Mouse (Mus musculus) limb, embryonic 15.5 days (tissue): ENCODE data around the gene Cttnbp2nl. TPM values are rescaled to one million over a fixed set of nuclear protein-coding genes. Genes with fewer than 3 reads are reported as not detected.

ENCODE experiments used
- ATAC-seq: fragments of 200-750 bp; cut with Nextera tagmentation; 2 replicates; pipeline ENCODE4 v1.8.0; 2017; ENCODE audit warnings: low read depth, moderate TSS enrichment; ENCODE audit not compliant: insufficient number of reproducible peaks, low FRiP score, low TSS enrichment
- H3K27ac ChIP-seq: fragments of 300-500 bp; sonication (generic); 2 replicates; pipeline ENCODE4 v1.5.1; 2015; ENCODE audit warnings: moderate library complexity, mild to moderate bottlenecking, inconsistent platforms
- H3K27me3 ChIP-seq: fragments of 300-500 bp; sonication (generic); 2 replicates; pipeline ENCODE4 v1.6.1; 2015; ENCODE audit warnings: inconsistent platforms
- H3K36me3 ChIP-seq: fragments of 300-500 bp; sonication (generic); 2 replicates; pipeline ENCODE4 v1.6.1; 2015; ENCODE audit warnings: inconsistent platforms
- H3K4me1 ChIP-seq: fragments of 300-500 bp; sonication (generic); 2 replicates; pipeline ENCODE4 v1.6.1; 2015; ENCODE audit warnings: inconsistent platforms
- H3K4me2 ChIP-seq: fragments of 300-500 bp; sonication (generic); 2 replicates; pipeline ENCODE4 v1.6.1; 2015; ENCODE audit warnings: mild to moderate bottlenecking, inconsistent platforms
- H3K4me3 ChIP-seq: fragments of 300-500 bp; sonication (generic); 2 replicates; pipeline ENCODE4 v1.5.1; 2015; ENCODE audit warnings: mild to moderate bottlenecking, inconsistent platforms
- H3K9ac ChIP-seq: fragments of 300-500 bp; sonication (generic); 2 replicates; pipeline ENCODE4 v1.6.1; 2015; ENCODE audit warnings: inconsistent platforms
- H3K9me3 ChIP-seq: fragments of 300-500 bp; sonication (generic); 2 replicates; pipeline ENCODE4 v1.6.1; 2016; ENCODE audit warnings: inconsistent platforms
- WGBS: fragments of 180-500 bp; shearing (Covaris S2); methylation state at CpG from one replicate; pipeline ENCODE4 v1.1.7; 2015; 5-methylcytosine and 5-hydroxymethylcytosine counted together
- polyA plus RNA-seq: library from polyadenylated mRNA; unstranded; fragments of >200 nt; fragmentation: Nextera tagmentation; extraction: Ambion mirVana; gene quantifications from 2 replicates; pipeline ENCODE4 v1.2.1, GENCODE M21; 2015

Gene Cttnbp2nl
- polyA plus RNA-seq, 1 experiment from 2014 or later = 28.1 TPM

- Histone ChIP-seq H3K4me2 (no peak overlapping the region), H3K36me3 (no peaks in the 10 kb centered on the region), H3K9ac (no peak overlapping the region), H3K27ac (no peak overlapping the region), H3K4me3 (no peak overlapping the region), H3K27me3 (no peaks in the 10 kb centered on the region), H3K4me1 (0 out of 2 replicates have a peak, but pooled peaks cover 3% of the 10 kb centered on the region), H3K9me3 (no peaks in the 10 kb centered on the region)
- no peak for ATAC-seq
- WGBS = 25% methylated on average over 7 of the region's 7 CpGs
These were observed 25.4 kb upstream of the Cttnbp2nl start for GRCm38 (mm10) chr3:105078231-105078826.

GRCm38 (mm10) chr3:105075796-105076195 is 22.9 kb upstream of the Cttnbp2nl start:
- Histone ChIP-seq H3K36me3 (no peaks in the 10 kb centered on the region), H3K27ac (no peak overlapping the region), H3K9ac (no peak overlapping the region), H3K9me3 (no peaks in the 10 kb centered on the region), H3K4me1 (peaks cover 5% of the 10 kb centered on the region; the same call in 1 of the 2 replicates), H3K27me3 (no peaks in the 10 kb centered on the region), H3K4me3 (no peak overlapping the region), H3K4me2 (no peak overlapping the region)
- WGBS = 86% methylated on average over 5 of the region's 5 CpGs
- ATAC-seq = no peak

GRCm38 (mm10) chr3:105072536-105072935 is 19.6 kb upstream of the Cttnbp2nl start:
- Histone ChIP-seq H3K4me1 (peaks cover 7% of the 10 kb centered on the region; the same call in 1 of the 2 replicates), H3K4me3 (no peak overlapping the region), H3K27ac (no peak overlapping the region), H3K9me3 (no peaks in the 10 kb centered on the region), H3K36me3 (no peaks in the 10 kb centered on the region), H3K4me2 (no peak overlapping the region), H3K27me3 (no peaks in the 10 kb centered on the region), H3K9ac (no peak overlapping the region)
- 91% methylated on average over 10 of the region's 10 CpGs for WGBS
- no peak for ATAC-seq

- H3K9me3 ChIP-seq = no peaks in the 10 kb centered on the region
- no peaks in the 10 kb centered on the region for H3K27me3 ChIP-seq
- ATAC-seq = no peak
- no peak overlapping the region for H3K4me3 ChIP-seq
- WGBS = 91% methylated on average over 5 of the region's 5 CpGs
- H3K4me2 ChIP-seq = no peak overlapping the region
- no peak overlapping the region for H3K27ac ChIP-seq
- peaks cover 7% of the 10 kb centered on the region; the same call in 1 of the 2 replicates for H3K4me1 ChIP-seq
- H3K36me3 ChIP-seq = no peaks in the 10 kb centered on the region
- H3K9ac ChIP-seq = no peak overlapping the region
These were observed 18.3 kb upstream of the Cttnbp2nl start for GRCm38 (mm10) chr3:105071251-105071650.

GRCm38 (mm10) chr3:105070553-105070952 is 17.6 kb upstream of the Cttnbp2nl start:
- WGBS = 35% methylated on average over 8 of the region's 8 CpGs
- ATAC-seq = no peak
- H3K27me3 ChIP-seq = no peaks in the 10 kb centered on the region
- H3K4me2 ChIP-seq = peak overlapping the region; percentile 6; the same call in 1 of the 2 replicates
- H3K36me3 ChIP-seq = no peaks in the 10 kb centered on the region
- H3K9me3 ChIP-seq = no peaks in the 10 kb centered on the region
- H3K4me1 ChIP-seq = peaks cover 7% of the 10 kb centered on the region; the same call in 1 of the 2 replicates
- no peak overlapping the region for H3K9ac ChIP-seq
- H3K27ac ChIP-seq = no peak overlapping the region
- no peak overlapping the region for H3K4me3 ChIP-seq

- Histone ChIP-seq H3K4me3 (no peak within 1 kb of the TSS), H3K27me3 (no peaks in the 10 kb centered on the region), H3K4me2 (no peak within 1 kb of the TSS), H3K9me3 (no peaks in the 10 kb centered on the region), H3K4me1 (peaks cover 9% of the 10 kb centered on the region; the same call in 1 of the 2 replicates), H3K9ac (no peak within 1 kb of the TSS), H3K36me3 (no peaks in the 10 kb centered on the region), H3K27ac (no peak within 1 kb of the TSS)
- ATAC-seq = no peak
- 74% methylated on average over 10 of the region's 10 CpGs for WGBS
These were observed 13.6 kb upstream of the Cttnbp2nl start, which contains the start of gene 4930564D02Rik for GRCm38 (mm10) chr3:105066544-105066943. TSS of gene 4930564D02Rik (plus strand) at chr3:105066844.

- Histone ChIP-seq H3K36me3 (no peaks in the 10 kb centered on the region), H3K9me3 (no peaks in the 10 kb centered on the region), H3K9ac (no peak overlapping the region), H3K4me1 (peaks cover 15% of the 10 kb centered on the region), H3K4me3 (no peak overlapping the region), H3K27ac (no peak overlapping the region), H3K4me2 (no peak overlapping the region), H3K27me3 (no peaks in the 10 kb centered on the region)
- WGBS = 84% methylated on average over 9 of the region's 9 CpGs
- ATAC-seq = no peak
These were observed 9.7 kb upstream of the Cttnbp2nl start for GRCm38 (mm10) chr3:105062676-105063075.

GRCm38 (mm10) chr3:105061991-105062390 is 9.0 kb upstream of the Cttnbp2nl start:
- Histone ChIP-seq H3K27ac (no peak overlapping the region; the same call in 1 of the 2 replicates), H3K9ac (no peak overlapping the region), H3K36me3 (no peaks in the 10 kb centered on the region), H3K4me2 (no peak overlapping the region), H3K4me3 (no peak overlapping the region), H3K27me3 (no peaks in the 10 kb centered on the region), H3K9me3 (no peaks in the 10 kb centered on the region), H3K4me1 (peaks cover 15% of the 10 kb centered on the region)
- WGBS = 39% methylated on average over 1 of the region's 1 CpGs
- no peak for ATAC-seq

- ATAC-seq = no peak
- H3K27ac ChIP-seq = peak overlapping the region; percentile 54; the same call in 1 of the 2 replicates
These were observed 8.6 kb upstream of the Cttnbp2nl start for GRCm38 (mm10) chr3:105061496-105061895.

GRCm38 (mm10) chr3:105060992-105061391 is 8.0 kb upstream of the Cttnbp2nl start:
- ATAC-seq = peak; percentile 26; the same call in 1 of the 2 replicates
- Histone ChIP-seq H3K27ac (peak overlapping the region; percentile 63), H3K4me1 (peaks cover 15% of the 10 kb centered on the region), H3K36me3 (no peaks in the 10 kb centered on the region), H3K9me3 (no peaks in the 10 kb centered on the region), H3K27me3 (no peaks in the 10 kb centered on the region), H3K4me2 (no peak overlapping the region), H3K4me3 (no peak overlapping the region), H3K9ac (no peak overlapping the region)
- WGBS = 23% methylated on average over 6 of the region's 6 CpGs

More at GRCm38 (mm10) chr3:105061496-105061895, 8.6 kb upstream of the Cttnbp2nl start:
- no peaks in the 10 kb centered on the region for H3K36me3 ChIP-seq
- WGBS = 60% methylated on average over 3 of the region's 3 CpGs
- H3K27me3 ChIP-seq = no peaks in the 10 kb centered on the region
- no peaks in the 10 kb centered on the region for H3K9me3 ChIP-seq
- H3K4me1 ChIP-seq = peaks cover 15% of the 10 kb centered on the region
- no peak overlapping the region for H3K9ac ChIP-seq
- H3K4me3 ChIP-seq = no peak overlapping the region
- no peak overlapping the region for H3K4me2 ChIP-seq

GRCm38 (mm10) chr3:105059911-105060310 is 7.0 kb upstream of the Cttnbp2nl start:
- H3K4me2 ChIP-seq = no peak overlapping the region
- WGBS = 57% methylated on average over 7 of the region's 7 CpGs
- H3K4me1 ChIP-seq = peaks cover 15% of the 10 kb centered on the region
- no peak overlapping the region for H3K9ac ChIP-seq
- no peak overlapping the region for H3K27ac ChIP-seq
- H3K4me3 ChIP-seq = no peak overlapping the region
- no peaks in the 10 kb centered on the region for H3K27me3 ChIP-seq
- no peaks in the 10 kb centered on the region for H3K9me3 ChIP-seq
- ATAC-seq = no peak
- no peaks in the 10 kb centered on the region for H3K36me3 ChIP-seq

GRCm38 (mm10) chr3:105058627-105059513 is 5.9 kb upstream of the Cttnbp2nl start:
- H3K27me3 ChIP-seq = no peaks in the 10 kb centered on the region
- peak overlapping the region; percentile 24 for H3K4me3 ChIP-seq
- ATAC-seq = no peak
- 12% methylated on average over 25 of the region's 25 CpGs for WGBS
- H3K4me2 ChIP-seq = peak overlapping the region; percentile 48
- H3K9ac ChIP-seq = no peak overlapping the region
- H3K27ac ChIP-seq = no peak overlapping the region
- peaks cover 15% of the 10 kb centered on the region for H3K4me1 ChIP-seq
- no peaks in the 10 kb centered on the region for H3K36me3 ChIP-seq
- no peaks in the 10 kb centered on the region for H3K9me3 ChIP-seq
